Comparison of ENCODE assay signal across 8 mouse cellular contexts in genomic region chr7:143068882-143069591, GRCm38 (mm10). TPM values are rescaled to one million over a fixed set of nuclear protein-coding genes. Genes with fewer than 3 reads are reported as not detected.
DNase-seq lines count a peak whose midpoint lies in the region; ATAC-seq and TF ChIP-seq lines count a peak whose summit lies in the region.

TSS of gene Tssc4 (plus strand) at chr7:143069249.

- ATAC-seq in heart, embryonic 11.5 days (replicated peaks; ENCODE audit: insufficient number of reproducible peaks, low FRiP score, low TSS enrichment) = peak; percentile 90
- ATAC-seq in kidney, embryonic 16.5 days (ENCODE audit: low FRiP score, low TSS enrichment) = peak; percentile 97

- H3K27me3 ChIP-seq in C2C12 (ENCODE audit: control insufficient read depth, insufficient read depth, insufficient read length) (no peaks in the 10 kb centered on the region), myocyte (ENCODE audit: control insufficient read depth, insufficient read depth, insufficient read length) (no peaks in the 10 kb centered on the region)
- H3K27me3 ChIP-seq in erythroblast, embryonic 14.5 days (ENCODE audit: control insufficient read depth) = no peaks in the 10 kb centered on the region
- H3K27me3 ChIP-seq in heart, embryonic 11.5 days (ENCODE audit: control insufficient read depth, insufficient read depth, low read length) = peaks cover 3% of the 10 kb centered on the region; the same call in 1 of the 2 replicates
- no peaks in the 10 kb centered on the region for H3K27me3 ChIP-seq in kidney, embryonic 16.5 days (ENCODE audit: insufficient read depth, low read length)
- H3K27me3 ChIP-seq in liver, adult 2 months (ENCODE audit: control insufficient read depth, insufficient read depth, low read length) = no peaks in the 10 kb centered on the region
- H3K27me3 ChIP-seq in splenic B cell, adult 2 months (ENCODE audit: control insufficient read depth, insufficient read depth, low read length, poor library complexity, severe bottlenecking) = no peaks in the 10 kb centered on the region

- peaks cover 34% of the 10 kb centered on the region for H3K4me1 ChIP-seq in erythroblast, embryonic 14.5 days (ENCODE audit: control insufficient read depth)
- peaks cover 15% of the 10 kb centered on the region for H3K4me1 ChIP-seq in heart, embryonic 11.5 days (ENCODE audit: control insufficient read depth, insufficient read depth, low read length)
- H3K4me1 ChIP-seq in kidney, embryonic 16.5 days (ENCODE audit: insufficient read depth, low read length) = peaks cover 21% of the 10 kb centered on the region
- peaks cover 15% of the 10 kb centered on the region; the same call in 1 of the 2 replicates for H3K4me1 ChIP-seq in liver, adult 2 months (ENCODE audit: control insufficient read depth, insufficient read depth, low read length)

- TF ChIP-seq CTCF in C2C12 (IDR thresholded peaks at IDR 0.05; ENCODE audit: control insufficient read depth, insufficient read depth, insufficient read length) = no peak
- no peak for TF ChIP-seq CTCF in brain, embryonic 14.5 days (IDR thresholded peaks at IDR 0.05; ENCODE audit: borderline replicate concordance, extremely low read depth, insufficient read depth, insufficient read length)
- no peak for TF ChIP-seq CTCF in liver, adult 2 months (IDR thresholded peaks at IDR 0.05; ENCODE audit: low read depth, low read length)

- peaks cover 17% of the 10 kb centered on the region for H3K79me2 ChIP-seq in C2C12 (ENCODE audit: control insufficient read depth, insufficient read depth)
- no peaks in the 10 kb centered on the region for H3K79me2 ChIP-seq in liver, adult 2 months (ENCODE audit: control insufficient read depth, insufficient read depth, low read length)
- H3K79me2 ChIP-seq in myocyte (ENCODE audit: control insufficient read depth, insufficient read depth) = peaks cover 12% of the 10 kb centered on the region

- TF ChIP-seq POLR2A in brain, embryonic 14.5 days (IDR thresholded peaks at IDR 0.05; ENCODE audit: borderline replicate concordance, extremely low read depth, insufficient read depth, insufficient read length, poor library complexity, severe bottlenecking) = peak; percentile 76; the same call in 1 of the 2 replicates
- 0 out of 2 replicates have a peak, but pooled peaks have one; percentile 59 for TF ChIP-seq POLR2A in liver, adult 2 months (IDR thresholded peaks at IDR 0.05; ENCODE audit: extremely low read depth, insufficient read depth, low read length)
- peak; percentile 79 for TF ChIP-seq POLR2A in myocyte (IDR thresholded peaks at IDR 0.05; ENCODE audit: insufficient read length, low read depth)

- WGBS in heart, embryonic 11.5 days (ENCODE audit: insufficient replicate concordance) = under 1% methylated on average over 51 of the region's 51 CpGs
- WGBS in kidney, embryonic 16.5 days = 0% methylated on average over 51 of the region's 51 CpGs
- WGBS in liver, adult 2 months = 1% methylated on average over 51 of the region's 51 CpGs

- peak within 1 kb of the TSS; percentile 84 for H3ac ChIP-seq in C2C12 (ENCODE audit: control insufficient read depth, insufficient read length, low read depth)
- H3ac ChIP-seq in myocyte (ENCODE audit: control insufficient read depth, insufficient read length) = peak within 1 kb of the TSS; percentile 91

- peak within 1 kb of the TSS; percentile 91 for H3K9ac ChIP-seq in heart, embryonic 11.5 days (ENCODE audit: low read depth, low read length)
- H3K9ac ChIP-seq in kidney, embryonic 16.5 days (replicated peaks; ENCODE audit: low read length) = peak within 1 kb of the TSS; percentile 92
- peak within 1 kb of the TSS; percentile 77 for H3K9ac ChIP-seq in liver, adult 2 months (ENCODE audit: low read depth, low read length)

- peak within 1 kb of the TSS; percentile 92 for H3K27ac ChIP-seq in heart, embryonic 11.5 days (ENCODE audit: low read depth, low read length)
- peak within 1 kb of the TSS; percentile 97 for H3K27ac ChIP-seq in kidney, embryonic 16.5 days (ENCODE audit: low read length)
- H3K27ac ChIP-seq in liver, adult 2 months (replicated peaks; ENCODE audit: insufficient read depth, low read depth, low read length) = peak within 1 kb of the TSS; percentile 73

- H3K9me3 ChIP-seq in erythroblast, embryonic 14.5 days (ENCODE audit: control insufficient read depth, low read length) = no peaks in the 10 kb centered on the region; the same call in 1 of the 2 replicates
- H3K9me3 ChIP-seq in heart, embryonic 11.5 days (replicated peaks; ENCODE audit: control insufficient read depth, low read length) = no peaks in the 10 kb centered on the region
- no peaks in the 10 kb centered on the region for H3K9me3 ChIP-seq in kidney, embryonic 16.5 days (ENCODE audit: low read length)

- peak; percentile 100 for DNase-seq in brain, embryonic 14.5 days (ENCODE audit: low read depth)
- DNase-seq in liver, adult 2 months (ENCODE audit: extremely low read depth, low read depth, low spot score) = peak; percentile 99
- DNase-seq in splenic B cell, adult 2 months (ENCODE audit: low read depth, low spot score) = peak; percentile 99

- peaks cover 12% of the 10 kb centered on the region for H3K79me3 ChIP-seq in C2C12 (ENCODE audit: low read depth)

- H3K4me2 ChIP-seq in heart, embryonic 11.5 days = peak within 1 kb of the TSS; percentile 91
- peak within 1 kb of the TSS; percentile 85 for H3K4me2 ChIP-seq in kidney, embryonic 16.5 days (replicated peaks; ENCODE audit: low read depth, low read length)
- peak within 1 kb of the TSS; percentile 84 for H3K4me2 ChIP-seq in myocyte (ENCODE audit: low read depth)

- H3K4me3 ChIP-seq in C2C12 (ENCODE audit: insufficient read depth, poor library complexity, severe bottlenecking) (peak within 1 kb of the TSS; percentile 85), myocyte (peak within 1 kb of the TSS; percentile 92)
- H3K4me3 ChIP-seq in erythroblast, embryonic 14.5 days (replicated peaks) = peak within 1 kb of the TSS; percentile 82
- H3K4me3 ChIP-seq in heart, embryonic 11.5 days (ENCODE audit: low read depth, low read length) = peak within 1 kb of the TSS; percentile 85
- peak within 1 kb of the TSS; percentile 92 for H3K4me3 ChIP-seq in kidney, embryonic 16.5 days (ENCODE audit: low read length)
- H3K4me3 ChIP-seq in liver, adult 2 months (ENCODE audit: insufficient read depth, low read depth, low read length) = peak within 1 kb of the TSS; percentile 74

- H3K36me3 ChIP-seq in C2C12 (ENCODE audit: control insufficient read depth, insufficient read depth) (peaks cover 43% of the 10 kb centered on the region), myocyte (ENCODE audit: control insufficient read depth, insufficient read depth) (peaks cover 47% of the 10 kb centered on the region)
- H3K36me3 ChIP-seq in erythroblast, embryonic 14.5 days (ENCODE audit: control insufficient read depth) = peaks cover 61% of the 10 kb centered on the region
- peaks cover 37% of the 10 kb centered on the region for H3K36me3 ChIP-seq in heart, embryonic 11.5 days (ENCODE audit: control insufficient read depth, insufficient read depth, low read length)
- peaks cover 43% of the 10 kb centered on the region for H3K36me3 ChIP-seq in kidney, embryonic 16.5 days (ENCODE audit: insufficient read depth, low read length)
- H3K36me3 ChIP-seq in liver, adult 2 months (ENCODE audit: control insufficient read depth, insufficient read depth, low read length) = peaks cover 2% of the 10 kb centered on the region; the same call in 1 of the 2 replicates
- H3K36me3 ChIP-seq in splenic B cell, adult 2 months (ENCODE audit: control insufficient read depth, insufficient read depth, low read length, poor library complexity, severe bottlenecking) = peaks cover 3% of the 10 kb centered on the region

TF ChIP-seq in C2C12, 6 proteins besides CTCF, POLR2A, EP300 and RAD21:
- TF ChIP-seq MAX (IDR thresholded peaks at IDR 0.05) = peak; percentile 40
- TF ChIP-seq MYOG (IDR thresholded peaks at IDR 0.05; ENCODE audit: control insufficient read depth, extremely low read depth, insufficient read length) = no peak

TF ChIP-seq in myocyte, 11 proteins besides CTCF, POLR2A, EP300 and RAD21:
- TF ChIP-seq CEBPB (IDR thresholded peaks at IDR 0.05; ENCODE audit: insufficient read depth, poor library complexity, severe bottlenecking) (no peak), E2F4 (IDR thresholded peaks at IDR 0.05; ENCODE audit: insufficient read depth) (peak; percentile 53), POLR2AphosphoS2 (IDR thresholded peaks at IDR 0.05; ENCODE audit: insufficient read length, low read depth) (peak; percentile 99)

RNA-seq across cellular contexts. Expression of gene Tssc4, which starts in this region (rescaled TPM):
- polyA plus RNA-seq in C2C12 (2012; fragmentation: generic; extraction: Trizol) (86.7 TPM), myocyte (2012; fragmentation: generic; extraction: Trizol) (78.6 TPM)
- polyA plus RNA-seq in brain, embryonic 14.5 days (2012; rRNA removed) = 99.9 and 164 TPM in 2 replicates
- polyA plus RNA-seq in erythroblast, embryonic 14.5 days (2012) = 19.7 and 23.4 TPM in 2 replicates
- 36.2 and 48.4 TPM in 2 replicates for polyA plus RNA-seq in heart, embryonic 11.5 days (2014; fragmentation: Nextera tagmentation; extraction: Ambion mirVana)
- polyA plus RNA-seq in kidney, embryonic 16.5 days (2015; fragmentation: Nextera tagmentation; extraction: Ambion mirVana) = 104 and 120 TPM in 2 replicates
- total RNA-seq in liver, adult 2 months (2014; rRNA removed) = 11.9 and 13.4 TPM in 2 replicates
- polyA plus RNA-seq in liver, adult 2 months (2012; rRNA removed) = 45.6 and 47.7 TPM in 2 replicates

Comparison
In these comparisons a context has a peak if more than half of its experiments do, and no peak if none do; other contexts are left out.
1. Peak in every context shown above with its lines: DNase-seq, ATAC-seq, H3K4me3 ChIP-seq and H3K27ac ChIP-seq.